Mouse (Mus musculus) adrenal gland (tissue): Measurements from ENCODE around the gene Htr2a.

ENCODE experiments used
- intact Hi-C: fragments of 180-260 bp; cut with DNase I; formaldehyde crosslinking; loops from one replicate; pipeline ENCODE4 v1.15.1; 2025

The Htr2a gene

GRCm38 (mm10) chr14:74696766-74697165, 56.1 kb downstream of the Htr2a start:
- intact Hi-C loops = no loop called here

GRCm38 (mm10) chr14:74697432-74697831, 56.8 kb downstream of the Htr2a start:
- intact Hi-C loops = no loop called here

- intact Hi-C loops = no loop called here
Observed at GRCm38 (mm10) chr14:74699241-74699640, 58.6 kb downstream of the Htr2a start.

- intact Hi-C loops = no loop called here
Observed at GRCm38 (mm10) chr14:74703930-74704329, 63.3 kb downstream of the Htr2a start.

DNA sequence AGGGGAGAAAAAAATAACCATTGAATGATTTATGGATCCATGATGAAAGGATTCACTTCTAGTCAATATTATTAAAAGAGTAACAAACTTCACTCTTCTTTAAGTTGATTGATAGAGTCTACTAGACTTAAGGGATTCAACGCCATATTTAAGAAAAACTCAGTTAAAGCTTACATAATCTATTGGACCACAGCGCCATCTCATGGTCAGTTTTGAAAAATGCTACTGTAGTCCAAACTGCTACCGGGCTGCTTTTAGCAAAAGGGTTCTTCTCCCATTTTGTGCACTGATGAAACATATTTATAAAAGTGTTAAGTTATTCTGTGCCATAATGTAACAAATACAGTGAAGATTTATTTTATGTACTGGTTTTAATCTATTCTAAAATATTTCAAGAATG, 68.4 kb downstream of the Htr2a start:
- intact Hi-C loops = loop anchor here (5.0 kb wide), 3 partner anchors 72 to 932 kb away; no protein-coding TSS in a partner anchor

DNA sequence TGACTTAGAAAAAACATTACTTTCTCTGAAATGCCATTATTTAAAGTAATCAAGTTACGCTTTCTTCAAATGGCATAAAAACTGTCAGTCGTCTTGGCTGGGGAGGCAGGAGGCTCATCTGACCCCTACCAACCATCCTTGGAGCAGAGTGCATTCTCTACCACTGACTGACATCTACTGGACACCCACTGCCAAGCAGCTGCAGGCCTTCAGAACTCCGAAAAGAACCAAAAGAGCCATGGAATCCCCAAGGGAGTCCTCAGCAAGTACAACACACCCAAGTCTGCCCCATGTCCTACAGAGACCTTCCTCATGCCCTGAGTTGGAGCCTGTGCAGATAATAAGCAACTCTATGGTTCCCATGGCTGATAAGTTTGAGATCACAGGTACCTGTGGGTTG, 82.9 kb downstream of the Htr2a start:
- intact Hi-C loops = no loop called here

- intact Hi-C loops = no loop called here
Observed at GRCm38 (mm10) chr14:74731221-74732078, 90.8 kb downstream of the Htr2a start.

DNA sequence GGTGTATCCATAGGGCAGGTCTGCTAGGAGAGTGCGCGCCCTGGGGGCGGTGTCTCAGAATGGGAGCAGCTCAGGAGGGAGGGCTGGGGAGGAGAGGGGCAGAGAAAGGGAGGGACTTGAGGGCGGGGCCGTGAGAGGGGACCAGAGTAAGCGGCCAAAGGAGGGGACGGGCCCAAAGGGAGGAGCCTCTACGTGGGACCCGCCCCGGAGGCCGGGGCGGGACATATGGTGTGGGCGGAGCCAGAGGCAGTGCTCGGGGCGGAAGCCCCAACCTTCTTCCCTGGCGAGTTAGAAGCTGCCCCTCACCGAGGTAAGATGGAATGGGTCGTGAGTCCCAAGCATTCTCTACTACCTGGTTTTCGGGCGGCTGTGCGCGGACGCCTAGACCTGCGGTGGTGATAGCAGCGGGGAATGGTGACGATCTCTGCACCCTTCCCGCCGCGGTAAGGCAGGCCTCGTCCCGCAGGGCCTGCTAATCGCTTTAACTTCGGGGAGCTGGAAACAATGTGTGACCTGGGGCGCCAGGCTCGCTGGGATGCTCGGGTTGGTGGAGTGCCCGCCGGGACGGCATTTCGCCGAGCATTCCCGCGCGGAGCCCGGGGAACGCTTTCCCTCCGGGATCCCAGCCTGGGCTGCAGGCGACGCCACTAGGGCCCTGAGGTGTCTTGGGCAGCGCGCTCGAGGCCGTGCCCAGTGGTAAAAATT, 91.6 kb downstream of the Htr2a start, which contains the start of gene Esd:
Gene Esd, plus strand, starts transcription at position 219 of the 705 bp plus-strand sequence.
- intact Hi-C loops = no loop called here

DNA sequence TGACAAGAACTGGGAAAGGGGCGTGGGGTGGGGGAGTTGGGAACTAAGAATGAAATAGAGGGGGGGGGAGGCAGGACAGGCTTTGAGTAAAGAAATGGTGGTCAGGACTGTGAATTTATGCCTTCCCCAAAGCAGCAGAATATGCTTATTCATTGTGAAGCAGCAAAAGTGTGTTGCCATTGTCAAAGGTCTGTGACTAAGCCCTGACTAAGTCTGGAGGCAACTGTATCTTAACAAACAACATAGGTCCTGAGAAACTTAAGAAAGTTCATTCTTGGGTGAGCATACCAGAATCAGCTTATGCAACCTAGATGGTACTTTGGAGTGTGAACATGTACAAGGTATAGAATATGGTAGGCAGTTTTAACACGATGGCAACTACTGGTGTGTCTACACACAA, 92.8 kb downstream of the Htr2a start:
- intact Hi-C loops = no loop called here

- intact Hi-C loops = no loop called here
Observed at GRCm38 (mm10) chr14:74735471-74735870, 94.8 kb downstream of the Htr2a start.

- intact Hi-C loops = no loop called here
Observed at GRCm38 (mm10) chr14:74736850-74737249, 96.2 kb downstream of the Htr2a start.
